Mouse (Mus musculus) neutrophil, adult 83 days (primary cell): ENCODE data around the gene Acot4. TPM values are rescaled to one million over a fixed set of nuclear protein-coding genes. Genes with fewer than 3 reads are reported as not detected.

Experiments used
- total RNA-seq, 2 experiments: library from RNA; stranded (reverse); gene quantifications; one replicate each; pipeline ENCODE4 v1.2.4; 2023

Acot4 gene
- under 1 TPM in 1 of 2 experiments, not detected in 1; 0.11 TPM for total RNA-seq

GRCm38 (mm10) chr12:84038241-84038640 lies at the start of gene Acot4:
Gene Acot4, plus strand, starts transcription at chr12:84038379.

GRCm38 (mm10) chr12:84009171-84009965 lies 28.8 kb upstream of the Acot4 start, which contains the start of gene Acot1:
Gene Acot1, plus strand, starts transcription at chr12:84009490.

GRCm38 (mm10) chr12:84038691-84039111 lies 522 bp downstream of the Acot4 start, which contains the start of gene Gm49366:
Gene Gm49366, plus strand, starts transcription at chr12:84038935.

GRCm38 (mm10) chr12:84051937-84052474 lies 13.8 kb downstream of the Acot4 start, which contains the start of gene Acot3:
Gene Acot3, plus strand, starts transcription at chr12:84052144.

GRCm38 (mm10) chr12:84068986-84069385 lies 30.8 kb downstream of the Acot4 start, which contains the start of gene Acot5:
Gene Acot5, plus strand, starts transcription at chr12:84069325.

Other genes starting within 250 kb of the Acot4 start
- 100 to 1,000 TPM; 107 to 116 TPM for gene Numb, start 116.4 kb upstream of the Acot4 start, total RNA-seq
- gene Riox1, start 87.8 kb upstream of the Acot4 start, total RNA-seq, result 10 to 100 TPM; 42.3 to 49.1 TPM
- not detected for gene Heatr4, start 53.5 kb upstream of the Acot4 start, total RNA-seq
- gene Acot2, start 50.5 kb upstream of the Acot4 start, total RNA-seq, result 1 to 10 TPM; 4.3 to 5.3 TPM
- gene Acot1, start 28.9 kb upstream of the Acot4 start, total RNA-seq, result 10 to 100 TPM; 20.0 to 20.2 TPM
- gene Gm49366, start 556 bp downstream of the Acot4 start, total RNA-seq, result not detected
- not detected for gene Acot3, start 13.8 kb downstream of the Acot4 start, total RNA-seq
- gene Acot5, start 30.9 kb downstream of the Acot4 start, total RNA-seq, result not detected
- under 1 TPM; 0.55 to 0.83 TPM for gene Acot6, start 62.3 kb downstream of the Acot4 start, total RNA-seq
- gene Dnal1, start 76.0 kb downstream of the Acot4 start, total RNA-seq, result 1 to 10 TPM in 1 of 2 experiments, under 1 TPM in 1; 0.18 to 1.3 TPM
- gene Pnma1, start 110.1 kb downstream of the Acot4 start, total RNA-seq, result 1 to 10 TPM; 1.9 to 2.9 TPM
- 10 to 100 TPM; 66.3 to 71.8 TPM for gene Elmsan1, start 180.5 kb downstream of the Acot4 start, total RNA-seq
- 10 to 100 TPM; 15.0 to 16.0 TPM for gene Ptgr2, start 246.9 kb downstream of the Acot4 start, total RNA-seq